Mouse (Mus musculus): ENCODE measurements at regions not wholly inside any gene's neighbourhood (a gene's known extent, or its start where the extent isn't known, plus 50 kb on each side); places are given as distances from the start of the nearest gene placed in this dataset.

- no peak for ATAC-seq (ENCODE audit: low read depth)
- Histone ChIP-seq H3K27me3 (ENCODE audit: control insufficient read depth, insufficient read depth, low read depth, low read length) (peaks cover 2% of the 10 kb centered on the region; the same call in 1 of the 2 replicates), H3K4me1 (replicated peaks; ENCODE audit: control insufficient read depth, insufficient read depth, low read length) (peaks cover 4% of the 10 kb centered on the region; the same call in 1 of the 2 replicates), H3K27ac (ENCODE audit: low read length) (no peak overlapping the region), H3K4me3 (ENCODE audit: low read length) (no peak overlapping the region), H3K9ac (ENCODE audit: low read length) (no peak overlapping the region), H3K36me3 (ENCODE audit: control insufficient read depth, insufficient read depth, low read length) (no peaks in the 10 kb centered on the region), H3K4me2 (ENCODE audit: low read depth, low read length) (no peak overlapping the region), H3K9me3 (ENCODE audit: control insufficient read depth, low read length) (no peaks in the 10 kb centered on the region)
- 67% methylated on average over 6 of the region's 6 CpGs for WGBS
Observed at GRCm38 (mm10) chr4:87422588-87422987, 192.3 kb upstream of the Slc24a2 start.

GRCm38 (mm10) chr4:87403354-87403753 is 173.1 kb upstream of the Slc24a2 start:
- Histone ChIP-seq H3K27ac (ENCODE audit: low read length) (peak overlapping the region; percentile 79), H3K9me3 (ENCODE audit: control insufficient read depth, low read length) (no peaks in the 10 kb centered on the region), H3K4me2 (ENCODE audit: low read depth, low read length) (peak overlapping the region; percentile 48), H3K4me3 (ENCODE audit: low read length) (peak overlapping the region; percentile 22), H3K9ac (ENCODE audit: low read length) (no peak overlapping the region), H3K4me1 (replicated peaks; ENCODE audit: control insufficient read depth, insufficient read depth, low read length) (peaks cover 16% of the 10 kb centered on the region), H3K27me3 (ENCODE audit: control insufficient read depth, insufficient read depth, low read depth, low read length) (no peaks in the 10 kb centered on the region; the same call in 1 of the 2 replicates), H3K36me3 (ENCODE audit: control insufficient read depth, insufficient read depth, low read length) (no peaks in the 10 kb centered on the region)
- ATAC-seq (ENCODE audit: low read depth), result peak; percentile 85
- WGBS, result 6% methylated on average over 6 of the region's 6 CpGs

- WGBS, result 48% methylated on average over 7 of the region's 7 CpGs
- Histone ChIP-seq H3K4me1 (replicated peaks; ENCODE audit: control insufficient read depth, insufficient read depth, low read length) (peaks cover 16% of the 10 kb centered on the region), H3K4me3 (ENCODE audit: low read length) (no peak overlapping the region), H3K9ac (ENCODE audit: low read length) (no peak overlapping the region), H3K27ac (ENCODE audit: low read length) (peak overlapping the region; percentile 80), H3K9me3 (ENCODE audit: control insufficient read depth, low read length) (no peaks in the 10 kb centered on the region), H3K4me2 (ENCODE audit: low read depth, low read length) (peak overlapping the region; percentile 40), H3K27me3 (ENCODE audit: control insufficient read depth, insufficient read depth, low read depth, low read length) (no peaks in the 10 kb centered on the region; the same call in 1 of the 2 replicates), H3K36me3 (ENCODE audit: control insufficient read depth, insufficient read depth, low read length) (no peaks in the 10 kb centered on the region)
- 0 out of 2 replicates have a peak, but pooled peaks have one; percentile 8 for ATAC-seq (ENCODE audit: low read depth)
Observed at GRCm38 (mm10) chr4:87402173-87402556, 171.9 kb upstream of the Slc24a2 start.

GRCm38 (mm10) chr4:87401316-87402172 is 171.3 kb upstream of the Slc24a2 start:
- H3K9ac ChIP-seq (ENCODE audit: low read length), result no peak overlapping the region
- H3K9me3 ChIP-seq (ENCODE audit: control insufficient read depth, low read length), result no peaks in the 10 kb centered on the region
- no peaks in the 10 kb centered on the region; the same call in 1 of the 2 replicates for H3K27me3 ChIP-seq (ENCODE audit: control insufficient read depth, insufficient read depth, low read depth, low read length)
- peak; percentile 72 for ATAC-seq (ENCODE audit: low read depth)
- peak overlapping the region; percentile 40 for H3K4me2 ChIP-seq (ENCODE audit: low read depth, low read length)
- peaks cover 16% of the 10 kb centered on the region for H3K4me1 ChIP-seq (replicated peaks; ENCODE audit: control insufficient read depth, insufficient read depth, low read length)
- 17% methylated on average over 20 of the region's 20 CpGs for WGBS
- H3K4me3 ChIP-seq (ENCODE audit: low read length), result peak overlapping the region; percentile 18
- peak overlapping the region; percentile 80 for H3K27ac ChIP-seq (ENCODE audit: low read length)
- H3K36me3 ChIP-seq (ENCODE audit: control insufficient read depth, insufficient read depth, low read length), result no peaks in the 10 kb centered on the region

- Histone ChIP-seq H3K4me3 (ENCODE audit: low read length) (no peak overlapping the region), H3K27me3 (ENCODE audit: control insufficient read depth, insufficient read depth, low read depth, low read length) (no peaks in the 10 kb centered on the region), H3K9me3 (ENCODE audit: control insufficient read depth, low read length) (no peaks in the 10 kb centered on the region), H3K4me2 (ENCODE audit: low read depth, low read length) (no peak overlapping the region), H3K27ac (ENCODE audit: low read length) (no peak overlapping the region), H3K4me1 (replicated peaks; ENCODE audit: control insufficient read depth, insufficient read depth, low read length) (no peaks in the 10 kb centered on the region; the same call in 1 of the 2 replicates), H3K9ac (ENCODE audit: low read length) (no peak overlapping the region), H3K36me3 (ENCODE audit: control insufficient read depth, insufficient read depth, low read length) (no peaks in the 10 kb centered on the region)
- WGBS, result 87% methylated on average over 3 of the region's 3 CpGs
- no peak for ATAC-seq (ENCODE audit: low read depth)
Observed at GRCm38 (mm10) chr4:87386835-87387234, 156.6 kb upstream of the Slc24a2 start.

GRCm38 (mm10) chr4:87386271-87386670 is 156.0 kb upstream of the Slc24a2 start:
- H3K9me3 ChIP-seq (ENCODE audit: control insufficient read depth, low read length), result no peaks in the 10 kb centered on the region
- no peak overlapping the region for H3K4me2 ChIP-seq (ENCODE audit: low read depth, low read length)
- ATAC-seq (ENCODE audit: low read depth), result no peak
- no peak overlapping the region for H3K4me3 ChIP-seq (ENCODE audit: low read length)
- no peaks in the 10 kb centered on the region; the same call in 1 of the 2 replicates for H3K4me1 ChIP-seq (replicated peaks; ENCODE audit: control insufficient read depth, insufficient read depth, low read length)
- no peaks in the 10 kb centered on the region for H3K27me3 ChIP-seq (ENCODE audit: control insufficient read depth, insufficient read depth, low read depth, low read length)
- no peaks in the 10 kb centered on the region for H3K36me3 ChIP-seq (ENCODE audit: control insufficient read depth, insufficient read depth, low read length)
- no peak overlapping the region for H3K27ac ChIP-seq (ENCODE audit: low read length)
- H3K9ac ChIP-seq (ENCODE audit: low read length), result no peak overlapping the region
- 69% methylated on average over 9 of the region's 9 CpGs for WGBS

GRCm38 (mm10) chr4:87385221-87385739 is 155.0 kb upstream of the Slc24a2 start:
- Histone ChIP-seq H3K9ac (ENCODE audit: low read length) (no peak overlapping the region), H3K36me3 (ENCODE audit: control insufficient read depth, insufficient read depth, low read length) (no peaks in the 10 kb centered on the region), H3K4me2 (ENCODE audit: low read depth, low read length) (no peak overlapping the region; the same call in 1 of the 2 replicates), H3K9me3 (ENCODE audit: control insufficient read depth, low read length) (no peaks in the 10 kb centered on the region), H3K27ac (ENCODE audit: low read length) (no peak overlapping the region), H3K4me1 (replicated peaks; ENCODE audit: control insufficient read depth, insufficient read depth, low read length) (no peaks in the 10 kb centered on the region; the same call in 1 of the 2 replicates), H3K27me3 (ENCODE audit: control insufficient read depth, insufficient read depth, low read depth, low read length) (no peaks in the 10 kb centered on the region), H3K4me3 (ENCODE audit: low read length) (no peak overlapping the region)
- 18% methylated on average over 7 of the region's 7 CpGs for WGBS
- peak; percentile 47; the same call in 1 of the 2 replicates for ATAC-seq (ENCODE audit: low read depth)

- H3K9me3 ChIP-seq (ENCODE audit: control insufficient read depth, low read length), result no peaks in the 10 kb centered on the region
- no peaks in the 10 kb centered on the region for H3K36me3 ChIP-seq (ENCODE audit: control insufficient read depth, insufficient read depth, low read length)
- H3K4me3 ChIP-seq (ENCODE audit: low read length), result no peak overlapping the region
- H3K27me3 ChIP-seq (ENCODE audit: control insufficient read depth, insufficient read depth, low read depth, low read length), result no peaks in the 10 kb centered on the region
- H3K27ac ChIP-seq (ENCODE audit: low read length), result no peak overlapping the region
- no peak for ATAC-seq (ENCODE audit: low read depth)
- no peak overlapping the region for H3K4me2 ChIP-seq (ENCODE audit: low read depth, low read length)
- H3K9ac ChIP-seq (ENCODE audit: low read length), result no peak overlapping the region
- no peaks in the 10 kb centered on the region; the same call in 1 of the 2 replicates for H3K4me1 ChIP-seq (replicated peaks; ENCODE audit: control insufficient read depth, insufficient read depth, low read length)
- WGBS, result 26% methylated on average over 6 of the region's 6 CpGs
Observed at GRCm38 (mm10) chr4:87384469-87385044, 154.3 kb upstream of the Slc24a2 start.

GRCm38 (mm10) chr4:87380716-87381115 is 150.4 kb upstream of the Slc24a2 start:
- Histone ChIP-seq H3K36me3 (ENCODE audit: control insufficient read depth, insufficient read depth, low read length) (no peaks in the 10 kb centered on the region), H3K9ac (ENCODE audit: low read length) (no peak overlapping the region), H3K4me3 (ENCODE audit: low read length) (no peak overlapping the region), H3K27ac (ENCODE audit: low read length) (no peak overlapping the region), H3K4me1 (replicated peaks; ENCODE audit: control insufficient read depth, insufficient read depth, low read length) (no peaks in the 10 kb centered on the region; the same call in 1 of the 2 replicates), H3K4me2 (ENCODE audit: low read depth, low read length) (no peak overlapping the region), H3K9me3 (ENCODE audit: control insufficient read depth, low read length) (no peaks in the 10 kb centered on the region), H3K27me3 (ENCODE audit: control insufficient read depth, insufficient read depth, low read depth, low read length) (no peaks in the 10 kb centered on the region)
- WGBS, result 56% methylated on average over 5 of the region's 5 CpGs
- ATAC-seq (ENCODE audit: low read depth), result no peak
